Mouse (Mus musculus) retina, embryonic 14.5 days (tissue): ENCODE data around the gene Ap2a2.
"Not testable (repeated sequence)": the region's sequence is repeated elsewhere in the genome, so short reads cannot be mapped to it uniquely, and the experiment has no call there.

ENCODE experiments used
- DNase-seq: peaks from one replicate; pipeline ENCODE4 v3.0.0-alpha.2; 2015; ENCODE audit warnings: low spot score

Gene Ap2a2

DNA sequence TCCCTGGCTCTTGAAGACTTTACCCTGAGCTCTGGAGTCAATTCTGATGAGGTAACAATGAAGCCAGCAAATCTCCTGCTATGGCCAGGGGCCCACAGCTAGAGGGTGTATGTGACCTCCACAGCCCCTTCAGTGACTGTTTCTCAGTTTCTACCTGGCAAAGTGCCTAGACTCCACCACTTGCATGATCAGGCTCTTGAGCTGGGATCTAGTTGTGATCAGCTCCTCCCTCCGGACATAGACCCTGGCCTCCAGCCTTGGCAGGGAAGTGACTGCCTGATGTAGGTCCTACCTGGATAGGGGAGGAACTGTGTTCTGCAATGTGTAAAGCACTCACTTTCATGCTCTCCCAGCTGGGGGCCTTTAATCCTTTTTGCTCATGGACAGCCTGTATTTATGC lies 98.4 kb downstream of the Ap2a2 start:
- no peak for DNase-seq

DNA sequence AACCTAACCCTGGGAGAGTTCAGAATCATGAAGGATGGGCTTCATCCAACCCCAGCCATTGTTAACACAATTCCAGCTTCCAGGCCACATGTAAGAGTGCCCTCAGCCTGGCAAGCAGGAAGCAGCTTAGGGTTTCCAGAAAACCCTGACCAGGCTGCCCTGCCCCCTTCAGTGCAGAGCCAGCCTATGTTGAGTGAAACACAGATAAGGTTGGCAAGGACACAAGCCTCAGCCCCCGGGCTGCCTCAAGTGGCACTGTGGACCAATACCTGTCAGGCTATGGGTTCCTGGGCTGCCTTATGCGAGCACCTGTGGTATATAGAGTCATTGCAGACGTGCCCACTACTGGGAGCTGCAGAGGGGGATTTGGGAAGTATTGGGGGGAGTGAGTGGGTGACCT lies 99.5 kb downstream of the Ap2a2 start:
- DNase-seq = no peak

DNA sequence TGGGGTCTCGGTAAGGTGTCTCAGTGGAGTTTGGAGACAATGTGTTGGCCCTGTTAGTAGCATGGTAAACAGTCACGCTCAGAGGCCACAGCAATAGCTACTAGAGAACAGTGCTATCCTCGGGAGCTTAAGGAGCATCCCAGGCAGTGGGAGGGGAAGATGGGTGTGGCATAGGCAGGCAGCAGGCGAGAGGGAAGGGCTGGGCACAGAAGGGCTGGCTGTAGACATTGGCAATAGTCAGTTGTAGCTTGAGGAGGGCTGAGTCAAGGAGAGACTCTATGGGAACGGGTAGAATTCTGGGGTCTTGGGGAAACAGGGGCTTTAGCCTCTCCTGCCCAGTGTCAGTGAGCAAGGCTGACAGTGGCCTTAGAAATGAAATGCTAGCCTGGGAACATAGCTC lies 100.2 kb downstream of the Ap2a2 start:
- DNase-seq = no peak

DNA sequence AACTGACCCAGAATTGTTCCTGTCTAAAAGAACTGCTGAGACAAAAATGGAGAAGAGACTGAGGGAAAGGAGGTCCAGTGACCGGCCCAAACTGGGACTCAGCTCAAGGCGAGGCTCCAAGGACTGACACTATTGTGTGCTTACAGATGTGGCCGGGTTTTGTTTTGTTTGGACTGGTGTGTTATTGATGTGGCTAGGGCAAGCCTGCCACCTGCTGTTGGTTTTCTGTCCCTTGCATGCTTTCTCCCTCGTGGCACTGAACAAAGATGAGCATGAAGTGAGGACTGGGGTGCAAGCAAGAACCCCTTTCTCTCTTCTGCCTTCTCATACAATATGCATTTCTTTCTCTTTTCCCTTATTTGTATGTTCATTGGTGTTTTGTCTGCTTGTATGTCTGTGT lies 104.2 kb downstream of the Ap2a2 start:
- peak; percentile 61 for DNase-seq

DNA sequence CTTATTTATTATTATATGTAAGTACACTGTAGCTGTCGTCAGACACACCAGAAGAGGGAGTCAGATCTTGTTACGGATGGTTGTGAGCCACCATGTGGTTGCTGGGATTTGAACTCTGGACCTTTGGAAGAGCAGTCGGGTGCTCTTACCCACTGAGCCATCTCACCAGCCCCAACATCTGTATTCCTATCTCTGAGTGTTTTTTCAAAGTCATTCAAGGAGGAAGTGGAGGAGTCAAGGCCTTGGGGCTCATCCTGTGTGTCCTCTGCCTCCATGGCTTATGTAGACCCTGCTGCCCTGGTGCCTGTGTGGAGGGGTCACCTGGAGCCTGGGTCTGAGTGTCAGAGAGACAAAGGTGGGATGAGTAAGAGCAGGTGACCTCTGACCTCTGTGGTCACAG lies 107.1 kb downstream of the Ap2a2 start:
- not testable (repeated sequence) for DNase-seq

DNA sequence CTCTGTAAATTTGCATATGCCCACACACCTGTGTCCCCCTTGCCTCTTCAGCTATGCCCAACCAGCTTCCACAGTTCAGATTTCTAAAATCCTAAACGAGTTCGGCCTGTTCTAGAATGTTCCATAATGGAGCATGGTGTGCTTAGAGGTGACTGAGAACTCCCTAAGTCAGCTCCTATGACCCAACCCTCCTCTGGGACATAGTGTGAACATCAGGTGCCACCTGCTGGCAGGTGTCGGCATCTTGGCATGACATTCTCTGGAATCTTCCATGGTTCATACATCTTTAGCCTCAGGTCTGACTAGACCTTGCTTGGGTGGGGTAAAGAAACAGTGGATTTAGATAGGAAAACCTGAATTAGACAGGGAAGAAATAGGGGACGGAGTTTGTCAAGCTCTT lies 109.0 kb downstream of the Ap2a2 start:
- DNase-seq = peak; percentile 25

DNA sequence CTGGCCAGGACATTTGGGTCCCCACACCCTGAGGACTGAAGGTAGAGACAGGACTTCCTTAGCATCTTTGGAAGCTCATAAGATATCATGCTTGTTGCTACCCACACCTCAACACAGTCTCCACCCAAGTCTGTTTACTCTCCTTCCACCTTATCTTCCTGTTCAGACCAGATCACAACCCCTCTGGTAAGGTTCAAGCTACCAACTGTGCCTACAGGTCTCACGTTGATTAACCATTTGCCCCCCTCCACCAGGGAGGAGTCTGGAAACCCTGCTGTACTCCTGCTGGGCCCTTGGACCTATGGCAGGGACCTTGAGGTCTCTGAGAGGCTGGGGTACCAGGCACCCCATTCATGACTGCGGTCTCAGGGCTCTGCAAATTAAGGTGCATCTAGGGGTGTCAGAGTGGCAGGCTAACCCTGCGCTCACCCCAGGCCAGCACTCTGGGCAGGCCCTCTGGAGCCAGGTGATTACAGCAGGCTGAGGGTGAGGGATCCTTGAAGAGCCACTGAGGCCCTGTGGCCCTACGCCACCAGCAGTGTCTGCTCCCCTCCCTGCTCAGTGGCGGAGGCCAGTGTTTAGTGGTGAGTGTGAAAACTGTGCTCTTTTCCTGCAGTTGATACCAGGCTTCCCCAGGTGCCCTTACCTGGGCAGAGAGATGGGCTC lies 109.8 kb downstream of the Ap2a2 start:
- DNase-seq = no peak

DNA sequence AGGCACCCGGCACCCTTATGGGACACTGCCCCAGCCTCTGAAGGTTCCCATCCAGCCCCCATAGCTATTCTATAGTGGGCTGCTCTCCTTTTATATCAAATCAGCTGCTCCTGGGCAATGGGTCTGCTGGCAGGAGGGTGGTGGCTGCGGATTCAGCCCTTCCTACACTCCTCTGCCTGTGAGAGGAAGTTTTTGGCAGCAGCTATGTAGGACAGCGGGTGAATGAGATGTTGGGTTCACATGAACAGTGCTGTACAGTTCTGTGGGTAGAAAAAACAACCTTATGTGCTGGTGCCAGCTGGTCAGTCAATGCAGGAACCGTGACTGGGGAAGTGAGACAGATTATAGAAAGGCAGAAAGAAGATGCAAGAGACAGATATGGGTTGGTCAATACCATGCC lies 116.9 kb downstream of the Ap2a2 start:
- DNase-seq = no peak
